17 mouse cellular contexts compared by ENCODE assay signal in the genomic region with DNA sequence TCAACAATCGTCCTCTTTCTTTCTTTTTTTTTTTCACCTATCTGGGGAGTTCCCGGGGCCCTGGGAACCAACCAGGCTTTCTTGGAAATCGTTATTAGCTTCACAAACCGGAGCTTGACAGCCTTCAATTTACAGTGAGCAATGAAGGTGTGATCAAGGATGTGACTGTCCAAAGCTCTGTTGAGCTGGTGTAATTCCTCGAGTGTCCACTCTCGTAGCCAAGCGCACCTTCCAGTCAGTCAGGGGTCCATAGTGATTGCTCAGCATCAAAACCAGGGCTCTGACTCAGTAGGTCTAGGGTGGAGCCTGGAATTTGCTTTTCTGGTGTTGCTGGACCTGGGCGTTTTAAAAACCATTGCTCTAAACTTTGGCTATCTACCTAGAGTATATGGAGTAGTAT. TPM values are rescaled to one million over a fixed set of nuclear protein-coding genes. Genes with fewer than 3 reads are reported as not detected.
A peak's percentile ranks its signal among the peaks of the same experiment; 100 is the strongest.
DNase-seq lines count a peak whose midpoint lies in the region; ATAC-seq and TF ChIP-seq lines count a peak whose summit lies in the region.
"Had no signal": no experiment of that assay in that cellular context is flagged by ENCODE, and none has a peak within 500 bp of the region (broad histone marks: within the 10 kb centered on the region; RNA-seq: fewer than 3 reads in every experiment).

No protein-coding gene starts in this region.

- no peak for DNase-seq in heart, postnatal 0 days (ENCODE audit: low spot score)
- no peak for DNase-seq in heart, adult 9 months (ENCODE audit: low spot score in 2 of 2)
- no peak for DNase-seq in lung, postnatal 0 days (ENCODE audit: low spot score)
- DNase-seq in lung, adult 18-20 months = no peak
- peak; percentile 83 for DNase-seq in ZHBTc4 (ENCODE audit: low read depth, low spot score)
- no peak for DNase-seq in stomach, postnatal 0 days (ENCODE audit: low spot score)
- DNase-seq in gastrocnemius, adult 8-10 months (ENCODE audit: low spot score in 2 of 2) = no peak
- DNase-seq: adrenal gland, adult 8-10 months; cerebellum, postnatal 10 days; kidney, adult 8-10 months had no signal

- H3K36me3 ChIP-seq in heart, postnatal 0 days (replicated peaks; ENCODE audit: control insufficient read depth, insufficient read depth, low read length) = no peaks in the 10 kb centered on the region
- H3K36me3 ChIP-seq in lung, postnatal 0 days (ENCODE audit: insufficient read depth, low read length) = no peaks in the 10 kb centered on the region
- H3K36me3 ChIP-seq in stomach, postnatal 0 days (ENCODE audit: control insufficient read depth, insufficient read depth, low read length) = no peaks in the 10 kb centered on the region
- H3K36me3 ChIP-seq: midbrain, embryonic 15.5 days; neural tube, embryonic 12.5 days had no signal

- no peak for ATAC-seq in heart, postnatal 0 days (ENCODE audit: insufficient read depth, low read depth)
- ATAC-seq in lung, postnatal 0 days = no peak
- ATAC-seq in stomach, postnatal 0 days (ENCODE audit: low FRiP score, low TSS enrichment) = no peak
- ATAC-seq in granulocyte monocyte progenitor cell, adult 5-6 weeks (replicated peaks; ENCODE audit: poor library complexity, severe bottlenecking) = no peak
- ATAC-seq: midbrain, embryonic 15.5 days had no signal

- H3K4me3 ChIP-seq in heart, postnatal 0 days (ENCODE audit: low read depth, low read length) = no peak overlapping the region
- H3K4me3 ChIP-seq in lung, postnatal 0 days (ENCODE audit: low read depth, low read length) = no peak overlapping the region
- no peak overlapping the region for H3K4me3 ChIP-seq in stomach, postnatal 0 days (ENCODE audit: low read depth, low read length)
- H3K4me3 ChIP-seq: erythroblast, embryonic 14.5 days; midbrain, embryonic 15.5 days; neural tube, embryonic 12.5 days had no signal

- no peaks in the 10 kb centered on the region for H3K9me3 ChIP-seq in heart, postnatal 0 days (replicated peaks; ENCODE audit: control insufficient read depth, low read length)
- no peaks in the 10 kb centered on the region for H3K9me3 ChIP-seq in lung, postnatal 0 days (ENCODE audit: low read length)
- no peaks in the 10 kb centered on the region for H3K9me3 ChIP-seq in stomach, postnatal 0 days (ENCODE audit: control insufficient read depth, low read length)
- H3K9me3 ChIP-seq: midbrain, embryonic 15.5 days; neural tube, embryonic 12.5 days had no signal

- no peak for TF ChIP-seq EP300 in heart, postnatal 0 days (IDR thresholded peaks at IDR 0.05; ENCODE audit: low read depth)
- TF ChIP-seq EP300 in lung, postnatal 0 days (IDR thresholded peaks at IDR 0.05) = no peak
- TF ChIP-seq EP300 in stomach, postnatal 0 days (optimal IDR thresholded peaks at IDR 0.05) = no peak

- H3K9ac ChIP-seq in heart, postnatal 0 days (replicated peaks; ENCODE audit: low read depth, low read length) = no peak overlapping the region
- no peak overlapping the region for H3K9ac ChIP-seq in lung, postnatal 0 days (replicated peaks; ENCODE audit: low read depth)
- H3K9ac ChIP-seq in stomach, postnatal 0 days (ENCODE audit: low read length) = no peak overlapping the region
- H3K9ac ChIP-seq: hindbrain, embryonic 14.5 days; midbrain, embryonic 15.5 days; neural tube, embryonic 12.5 days had no signal

- H3K4me1 ChIP-seq in heart, postnatal 0 days (ENCODE audit: control insufficient read depth, insufficient read depth) = peaks cover 16% of the 10 kb centered on the region
- peaks cover 4% of the 10 kb centered on the region; the same call in 1 of the 2 replicates for H3K4me1 ChIP-seq in lung, postnatal 0 days (ENCODE audit: insufficient read depth, low read depth, low read length)
- H3K4me1 ChIP-seq in stomach, postnatal 0 days (replicated peaks; ENCODE audit: control insufficient read depth, insufficient read depth) = peaks cover 2% of the 10 kb centered on the region; the same call in 1 of the 2 replicates
- H3K4me1 ChIP-seq: midbrain, embryonic 15.5 days; neural tube, embryonic 12.5 days had no signal

- TF ChIP-seq CTCF in heart, postnatal 0 days (IDR thresholded peaks at IDR 0.05; ENCODE audit: low read depth) = peak; percentile 26
- peak; percentile 49 for TF ChIP-seq CTCF in lung, postnatal 0 days (IDR thresholded peaks at IDR 0.05)
- peak; percentile 58 for TF ChIP-seq CTCF in stomach, postnatal 0 days (IDR thresholded peaks at IDR 0.05; ENCODE audit: low read depth)

- H3K27me3 ChIP-seq in heart, postnatal 0 days (ENCODE audit: control insufficient read depth, insufficient read depth, low read length) = no peaks in the 10 kb centered on the region
- no peaks in the 10 kb centered on the region for H3K27me3 ChIP-seq in lung, postnatal 0 days (replicated peaks; ENCODE audit: insufficient read depth, low read length)
- no peaks in the 10 kb centered on the region for H3K27me3 ChIP-seq in stomach, postnatal 0 days (ENCODE audit: control insufficient read depth, insufficient read depth, low read length)
- H3K27me3 ChIP-seq: neural tube, embryonic 12.5 days had no signal

- 61% methylated on average over 8 of the region's 8 CpGs for WGBS in heart, postnatal 0 days
- WGBS in lung, postnatal 0 days = 58% methylated on average over 8 of the region's 8 CpGs
- WGBS in stomach, postnatal 0 days = 47% methylated on average over 8 of the region's 8 CpGs

- H3K27ac ChIP-seq in heart, postnatal 0 days (ENCODE audit: low read depth) = no peak overlapping the region
- H3K27ac ChIP-seq in lung, postnatal 0 days (ENCODE audit: low read length) = no peak overlapping the region
- H3K27ac ChIP-seq in stomach, postnatal 0 days (replicated peaks) = peak overlapping the region; percentile 77
- H3K27ac ChIP-seq: hindbrain, embryonic 14.5 days; macrophage; midbrain, embryonic 15.5 days; neural tube, embryonic 12.5 days had no signal

- H3K4me2 ChIP-seq in heart, postnatal 0 days (ENCODE audit: low read depth, low read length) = no peak overlapping the region
- no peak overlapping the region for H3K4me2 ChIP-seq in lung, postnatal 0 days (replicated peaks; ENCODE audit: low read depth, low read length)
- no peak overlapping the region for H3K4me2 ChIP-seq in stomach, postnatal 0 days (replicated peaks; ENCODE audit: low read depth)
- H3K4me2 ChIP-seq: hindbrain, embryonic 14.5 days; midbrain, embryonic 15.5 days; neural tube, embryonic 12.5 days had no signal

RNA-seq across cellular contexts. Expression of gene Phlda3, which starts 5.7 kb away (rescaled TPM):
- total RNA-seq in heart, postnatal 0 days (2014; rRNA removed; ENCODE audit: low replicate concordance) = 87.5 and 130 TPM in 2 replicates
- 65.5 and 67.2 TPM in 2 replicates for polyA plus RNA-seq in heart, postnatal 0 days (2015; fragmentation: Nextera tagmentation; extraction: Ambion mirVana)
- 80.7 and 82.0 TPM in 2 replicates for polyA plus RNA-seq in lung, postnatal 0 days (2015; fragmentation: Nextera tagmentation; extraction: Ambion mirVana)
- polyA plus RNA-seq in stomach, postnatal 0 days (2015; fragmentation: Nextera tagmentation; extraction: Ambion mirVana) = 91.1 and 92.2 TPM in 2 replicates
- total RNA-seq in granulocyte monocyte progenitor cell, adult 5-6 weeks (2014; fragmentation: Nextera tagmentation) = 1.9 TPM in 1 of 2 replicates, not detected in the other
- 0.17 and 1.0 TPM in 2 replicates for total RNA-seq in granulocyte monocyte progenitor cell, adult 5-6 weeks (2017)
- 100 to 1,000 TPM; 131 to 182 (median 168) TPM for total RNA-seq in gastrocnemius, adult 8-10 months (2022)

RNA-seq across cellular contexts. Expression of gene Tnni1, which starts 19.0 kb away (rescaled TPM):
- 4,186 and 4,592 TPM in 2 replicates for total RNA-seq in heart, postnatal 0 days (2014; rRNA removed; ENCODE audit: low replicate concordance)
- 4,392 and 4,399 TPM in 2 replicates for polyA plus RNA-seq in heart, postnatal 0 days (2015; fragmentation: Nextera tagmentation; extraction: Ambion mirVana)
- 26.1 and 31.2 TPM in 2 replicates for polyA plus RNA-seq in lung, postnatal 0 days (2015; fragmentation: Nextera tagmentation; extraction: Ambion mirVana)
- 4.2 and 6.8 TPM in 2 replicates for polyA plus RNA-seq in stomach, postnatal 0 days (2015; fragmentation: Nextera tagmentation; extraction: Ambion mirVana)
- not detected in 2 replicates for total RNA-seq in granulocyte monocyte progenitor cell, adult 5-6 weeks (2014; fragmentation: Nextera tagmentation)
- not detected in 2 replicates for total RNA-seq in granulocyte monocyte progenitor cell, adult 5-6 weeks (2017)
- total RNA-seq in gastrocnemius, adult 8-10 months (2022) = 100 to 1,000 TPM; 238 to 314 (median 288) TPM
- polyA plus RNA-seq: erythroblast, embryonic 14.5 days; liver, adult 2 months; macrophage had no signal

RNA-seq across cellular contexts. Expression of gene Csrp1, which starts 40.4 kb away (rescaled TPM):
- 529 and 840 TPM in 2 replicates for total RNA-seq in heart, postnatal 0 days (2014; rRNA removed; ENCODE audit: low replicate concordance)
- 128 and 145 TPM in 2 replicates for polyA plus RNA-seq in heart, postnatal 0 days (2015; fragmentation: Nextera tagmentation; extraction: Ambion mirVana)
- polyA plus RNA-seq in lung, postnatal 0 days (2015; fragmentation: Nextera tagmentation; extraction: Ambion mirVana) = 449 and 545 TPM in 2 replicates
- 418 and 496 TPM in 2 replicates for polyA plus RNA-seq in stomach, postnatal 0 days (2015; fragmentation: Nextera tagmentation; extraction: Ambion mirVana)
- total RNA-seq in granulocyte monocyte progenitor cell, adult 5-6 weeks (2014; fragmentation: Nextera tagmentation) = 130 and 138 TPM in 2 replicates
- 104 and 135 TPM in 2 replicates for total RNA-seq in granulocyte monocyte progenitor cell, adult 5-6 weeks (2017)
- 10 to 100 TPM; 17.2 to 24.8 (median 23.2) TPM for total RNA-seq in gastrocnemius, adult 8-10 months (2022)

RNA-seq across cellular contexts. Expression of gene Lad1, which starts 58.2 kb away (rescaled TPM):
- total RNA-seq in heart, postnatal 0 days (2014; rRNA removed; ENCODE audit: low replicate concordance) = 4.4 and 32.9 TPM in 2 replicates
- 9.1 and 11.1 TPM in 2 replicates for polyA plus RNA-seq in heart, postnatal 0 days (2015; fragmentation: Nextera tagmentation; extraction: Ambion mirVana)
- 4.4 and 6.0 TPM in 2 replicates for polyA plus RNA-seq in lung, postnatal 0 days (2015; fragmentation: Nextera tagmentation; extraction: Ambion mirVana)
- 128 and 140 TPM in 2 replicates for polyA plus RNA-seq in stomach, postnatal 0 days (2015; fragmentation: Nextera tagmentation; extraction: Ambion mirVana)
- total RNA-seq in granulocyte monocyte progenitor cell, adult 5-6 weeks (2014; fragmentation: Nextera tagmentation) = not detected in 2 replicates
- total RNA-seq in granulocyte monocyte progenitor cell, adult 5-6 weeks (2017) = not detected in 2 replicates
- total RNA-seq in gastrocnemius, adult 8-10 months (2022) = not detected
- polyA plus RNA-seq: erythroblast, embryonic 14.5 days had no signal

Comparison
In these comparisons a context has a peak if more than half of its experiments do, and no peak if none do; other contexts are left out.
1. RNA of gene Phlda3, which starts 5.7 kb away (total RNA-seq): 131 to 182 TPM in gastrocnemius, adult 8-10 months and 87.5 to 130 TPM in heart, postnatal 0 days; 0.17 to 1.9 TPM in granulocyte monocyte progenitor cell, adult 5-6 weeks; every median in the first group is over 10 times any median in the second.
2. RNA of gene Tnni1, which starts 19.0 kb away (total RNA-seq): 4,186 to 4,592 TPM in heart, postnatal 0 days and 238 to 314 TPM in gastrocnemius, adult 8-10 months; not detected in granulocyte monocyte progenitor cell, adult 5-6 weeks; every median in the first group is over 100 times any median in the second.
3. RNA of gene Csrp1, which starts 40.4 kb away (total RNA-seq): 529 to 840 TPM in heart, postnatal 0 days and 104 to 138 TPM in granulocyte monocyte progenitor cell, adult 5-6 weeks; 17.2 to 24.8 TPM in gastrocnemius, adult 8-10 months; every median in the first group is over 4 times any median in the second.
4. Peak in every context shown above with its lines, with median percentiles within 50 percentile points of each other: CTCF ChIP-seq.